Mouse (Mus musculus) MEL (cell line): Measurements from ENCODE around the gene Flywch1.

Source experiments
- CTCF ChIP-seq, 3 experiments: IDR thresholded peaks in 2 of 3; conservative IDR thresholded peaks in 1 of 3; 2 replicates each; pipeline ENCODE4 v1.5.1; 2011 to 2012; ENCODE audit warnings: low read length in 3 of 3, low read depth in 2 of 3, mild to moderate bottlenecking in 2 of 3, improper control_type of control experiment in 1 of 3, inconsistent platforms in 1 of 3, mixed read lengths in 1 of 3, moderate library complexity in 1 of 3; ENCODE audit not compliant: control insufficient read depth in 1 of 3, insufficient read depth in 1 of 3, poor library complexity in 1 of 3, severe bottlenecking in 1 of 3
- EP300 ChIP-seq, 2 experiments: IDR thresholded peaks; 2 replicates each; pipeline ENCODE4 v1.6.1; 2011; ENCODE audit warnings: improper control_type of control experiment in 2 of 2, low read length in 2 of 2, low read depth in 1 of 2, mild to moderate bottlenecking in 1 of 2
- GABPA ChIP-seq: IDR thresholded peaks from 2 replicates; pipeline ENCODE4 v1.6.1; 2012; ENCODE audit warnings: low read depth, mild to moderate bottlenecking, inconsistent platforms, low read length, improper control_type of control experiment, moderate library complexity
- MXI1 ChIP-seq: IDR thresholded peaks from 2 replicates; pipeline ENCODE4 v1.6.1; 2011; ENCODE audit warnings: mild to moderate bottlenecking, low read depth, low read length, improper control_type of control experiment
- POLR2AphosphoS2 ChIP-seq: IDR thresholded peaks from 2 replicates; pipeline ENCODE4 v1.6.1; 2011; ENCODE audit warnings: low read length, improper control_type of control experiment
- TAL1 ChIP-seq: IDR thresholded peaks from 2 replicates; pipeline ENCODE4 v1.6.1; 2012; ENCODE audit warnings: mild to moderate bottlenecking, inconsistent platforms, low read length, moderate library complexity, mixed read lengths
- ZC3H11A ChIP-seq: IDR thresholded peaks from 2 replicates; pipeline ENCODE4 v1.6.1; 2012; ENCODE audit warnings: low read depth, mild to moderate bottlenecking, inconsistent platforms, low read length, improper control_type of control experiment
- ZKSCAN1 ChIP-seq: IDR thresholded peaks from 2 replicates; pipeline ENCODE4 v1.6.1; 2012; ENCODE audit warnings: low read depth, mild to moderate bottlenecking, inconsistent platforms, low read length, improper control_type of control experiment, moderate library complexity

GRCm38 (mm10) chr17:23789749-23790268 is 18.4 kb upstream of the Flywch1 start:
- TF ChIP-seq CTCF (IDR thresholded peaks at IDR 0.05 in 2 of 3, conservative IDR thresholded peaks at IDR 0.05 in 1 of 3; ENCODE audit: control insufficient read depth in 1 of 3, insufficient read depth in 1 of 3, low read depth in 2 of 3, low read length in 3 of 3, poor library complexity in 1 of 3, severe bottlenecking in 1 of 3) (no peak), ZC3H11A (no peak), GABPA (no peak), EP300 (IDR thresholded peaks at IDR 0.05; ENCODE audit: low read depth in 1 of 2, low read length in 2 of 2) (0 out of 4 replicates have a peak, but pooled peaks of 1 of the 2 experiments have one; percentile 25), MXI1 (no peak), ZKSCAN1 (no peak), POLR2AphosphoS2 (no peak), TAL1 (no peak)
